Mouse (Mus musculus) yolk sac, embryonic 10.5 days (tissue): Measurements from ENCODE around the gene Serinc3.
"Not testable (repeated sequence)": the region's sequence is repeated elsewhere in the genome, so short reads cannot be mapped to it uniquely, and the experiment has no call there.

Experiments
- DNase-seq: peaks from one replicate; pipeline ENCODE4 v3.0.0-alpha.2; 2017; ENCODE audit warnings: low spot score

Gene Serinc3

GRCm38 (mm10) chr2:163631223-163631622 is 13.7 kb downstream of the Serinc3 start:
- DNase-seq: no peak

- not testable (repeated sequence) for DNase-seq
Observed at GRCm38 (mm10) chr2:163621401-163621800, 23.5 kb downstream of the Serinc3 start.

GRCm38 (mm10) chr2:163620451-163620850 is 24.5 kb downstream of the Serinc3 start:
- no peak for DNase-seq

- no peak for DNase-seq
Observed at GRCm38 (mm10) chr2:163617874-163618273, 27.1 kb downstream of the Serinc3 start.

- DNase-seq: no peak
Observed at GRCm38 (mm10) chr2:163617232-163617863, 27.6 kb downstream of the Serinc3 start.

GRCm38 (mm10) chr2:163616652-163617227 is 28.2 kb downstream of the Serinc3 start:
- no peak for DNase-seq

- no peak for DNase-seq
Observed at GRCm38 (mm10) chr2:163615906-163616651, 28.9 kb downstream of the Serinc3 start.

- no peak for DNase-seq
Observed at GRCm38 (mm10) chr2:163615401-163615800, 29.5 kb downstream of the Serinc3 start.

GRCm38 (mm10) chr2:163613990-163614389 is 30.9 kb downstream of the Serinc3 start:
- DNase-seq: no peak

GRCm38 (mm10) chr2:163613206-163613605 is 31.7 kb downstream of the Serinc3 start:
- no peak for DNase-seq

GRCm38 (mm10) chr2:163611176-163611575 is 33.8 kb downstream of the Serinc3 start:
- DNase-seq: peak; percentile 76

GRCm38 (mm10) chr2:163609281-163609975 is 35.5 kb downstream of the Serinc3 start:
- DNase-seq: no peak

GRCm38 (mm10) chr2:163608008-163608407 is 36.9 kb downstream of the Serinc3 start:
- peak; percentile 20 for DNase-seq

- no peak for DNase-seq
Observed at GRCm38 (mm10) chr2:163606161-163606560, 38.8 kb downstream of the Serinc3 start.

- peak; percentile 88 for DNase-seq
Observed at GRCm38 (mm10) chr2:163602101-163602971, 42.6 kb downstream of the Serinc3 start, which contains the start of gene Ttpal. Gene Ttpal (plus strand): TSS chr2:163602314.

GRCm38 (mm10) chr2:163601712-163602100 is 43.2 kb downstream of the Serinc3 start:
- DNase-seq: no peak

- no peak for DNase-seq
Observed at GRCm38 (mm10) chr2:163601066-163601465, 43.9 kb downstream of the Serinc3 start.

- DNase-seq: peak; percentile 48
Observed at GRCm38 (mm10) chr2:163599226-163599625, 45.7 kb downstream of the Serinc3 start.

GRCm38 (mm10) chr2:163597661-163598060 is 47.3 kb downstream of the Serinc3 start:
- no peak for DNase-seq

GRCm38 (mm10) chr2:163596873-163597155 is 48.1 kb downstream of the Serinc3 start:
- DNase-seq: no peak

GRCm38 (mm10) chr2:163596057-163596872 is 48.7 kb downstream of the Serinc3 start:
- no peak for DNase-seq
